Mouse (Mus musculus): ENCODE data around the gene Chst4. TPM values are rescaled to one million over a fixed set of nuclear protein-coding genes. Genes with fewer than 3 reads are reported as not detected.

Gene Chst4
- polyA plus RNA-seq (2015; fragmentation: Nextera tagmentation; extraction: Ambion mirVana), result 0.32 TPM in 1 of 2 replicates, not detected in the other

GRCm38 (mm10) chr8:110039659-110040058 is at the start of gene Chst4:
Gene Chst4 (minus strand): TSS chr8:110039740.
- H3K36me3 ChIP-seq (ENCODE audit: insufficient read depth, low read length), result no peaks in the 10 kb centered on the region
- H3K9ac ChIP-seq (replicated peaks; ENCODE audit: low read length), result no peak within 1 kb of the TSS
- no peak within 1 kb of the TSS for H3K4me2 ChIP-seq (replicated peaks; ENCODE audit: low read depth, low read length)
- H3K9me3 ChIP-seq (ENCODE audit: low read length), result no peaks in the 10 kb centered on the region
- no peaks in the 10 kb centered on the region for H3K27me3 ChIP-seq (ENCODE audit: insufficient read depth, low read length)
- no peaks in the 10 kb centered on the region for H3K4me1 ChIP-seq (ENCODE audit: insufficient read depth, low read length)
- 84% methylated on average over 5 of the region's 5 CpGs for WGBS
- no peak within 1 kb of the TSS for H3K4me3 ChIP-seq (ENCODE audit: low read length)
- H3K27ac ChIP-seq (ENCODE audit: low read length), result no peak within 1 kb of the TSS
- no peak for ATAC-seq (ENCODE audit: low FRiP score, low TSS enrichment)

GRCm38 (mm10) chr8:110082416-110083105 is 43.0 kb upstream of the Chst4 start:
- no peak overlapping the region for H3K9ac ChIP-seq (replicated peaks; ENCODE audit: low read length)
- H3K27me3 ChIP-seq (ENCODE audit: insufficient read depth, low read length), result no peaks in the 10 kb centered on the region
- no peak overlapping the region for H3K27ac ChIP-seq (ENCODE audit: low read length)
- 71% methylated on average over 11 of the region's 11 CpGs for WGBS
- no peaks in the 10 kb centered on the region for H3K9me3 ChIP-seq (ENCODE audit: low read length)
- no peak overlapping the region for H3K4me3 ChIP-seq (ENCODE audit: low read length)
- ATAC-seq (ENCODE audit: low FRiP score, low TSS enrichment), result no peak
- peaks cover 15% of the 10 kb centered on the region for H3K36me3 ChIP-seq (ENCODE audit: insufficient read depth, low read length)
- H3K4me2 ChIP-seq (replicated peaks; ENCODE audit: low read depth, low read length), result no peak overlapping the region
- 0 out of 2 replicates have a peak, but pooled peaks cover 7% of the 10 kb centered on the region for H3K4me1 ChIP-seq (ENCODE audit: insufficient read depth, low read length)

- H3K9ac ChIP-seq (replicated peaks; ENCODE audit: low read length), result peak within 1 kb of the TSS; percentile 70
- peak; percentile 91 for ATAC-seq (ENCODE audit: low FRiP score, low TSS enrichment)
- WGBS, result 7% methylated on average over 54 of the region's 54 CpGs
- H3K36me3 ChIP-seq (ENCODE audit: insufficient read depth, low read length), result 0 out of 2 replicates have a peak, but pooled peaks cover 4% of the 10 kb centered on the region
- H3K27ac ChIP-seq (ENCODE audit: low read length), result no peak within 1 kb of the TSS
- 0 out of 2 replicates have a peak, but pooled peaks cover 7% of the 10 kb centered on the region for H3K4me1 ChIP-seq (ENCODE audit: insufficient read depth, low read length)
- no peaks in the 10 kb centered on the region for H3K9me3 ChIP-seq (ENCODE audit: low read length)
- no peaks in the 10 kb centered on the region for H3K27me3 ChIP-seq (ENCODE audit: insufficient read depth, low read length)
- H3K4me2 ChIP-seq (replicated peaks; ENCODE audit: low read depth, low read length), result peak within 1 kb of the TSS; percentile 89
- peak within 1 kb of the TSS; percentile 66 for H3K4me3 ChIP-seq (ENCODE audit: low read length)
These were observed 40.0 kb upstream of the Chst4 start, which contains the start of gene Zfp612 for GRCm38 (mm10) chr8:110079282-110080221. Gene Zfp612 (plus strand): TSS chr8:110079746.

- H3K27me3 ChIP-seq (ENCODE audit: insufficient read depth, low read length), result no peaks in the 10 kb centered on the region
- H3K36me3 ChIP-seq (ENCODE audit: insufficient read depth, low read length), result no peaks in the 10 kb centered on the region
- H3K9ac ChIP-seq (replicated peaks; ENCODE audit: low read length), result no peak overlapping the region
- H3K9me3 ChIP-seq (ENCODE audit: low read length), result no peaks in the 10 kb centered on the region
- WGBS, result 72% methylated on average over 8 of the region's 8 CpGs
- H3K4me3 ChIP-seq (ENCODE audit: low read length), result no peak overlapping the region
- no peak overlapping the region for H3K4me2 ChIP-seq (replicated peaks; ENCODE audit: low read depth, low read length)
- ATAC-seq (ENCODE audit: low FRiP score, low TSS enrichment), result no peak
- no peak overlapping the region for H3K27ac ChIP-seq (ENCODE audit: low read length)
- no peaks in the 10 kb centered on the region for H3K4me1 ChIP-seq (ENCODE audit: insufficient read depth, low read length)
These were observed 35.0 kb upstream of the Chst4 start for GRCm38 (mm10) chr8:110074496-110074895.

GRCm38 (mm10) chr8:110071600-110071999 is 32.1 kb upstream of the Chst4 start:
- no peak overlapping the region for H3K4me2 ChIP-seq (replicated peaks; ENCODE audit: low read depth, low read length)
- H3K27ac ChIP-seq (ENCODE audit: low read length), result no peak overlapping the region
- no peak overlapping the region for H3K4me3 ChIP-seq (ENCODE audit: low read length)
- no peaks in the 10 kb centered on the region for H3K36me3 ChIP-seq (ENCODE audit: insufficient read depth, low read length)
- no peak overlapping the region for H3K9ac ChIP-seq (replicated peaks; ENCODE audit: low read length)
- H3K4me1 ChIP-seq (ENCODE audit: insufficient read depth, low read length), result no peaks in the 10 kb centered on the region
- WGBS, result 16% methylated on average over 9 of the region's 9 CpGs
- no peaks in the 10 kb centered on the region for H3K27me3 ChIP-seq (ENCODE audit: insufficient read depth, low read length)
- no peak for ATAC-seq (ENCODE audit: low FRiP score, low TSS enrichment)
- H3K9me3 ChIP-seq (ENCODE audit: low read length), result no peaks in the 10 kb centered on the region

GRCm38 (mm10) chr8:110069706-110070105 is 30.2 kb upstream of the Chst4 start:
- H3K27ac ChIP-seq (ENCODE audit: low read length), result no peak overlapping the region
- no peak overlapping the region for H3K4me2 ChIP-seq (replicated peaks; ENCODE audit: low read depth, low read length)
- no peaks in the 10 kb centered on the region for H3K36me3 ChIP-seq (ENCODE audit: insufficient read depth, low read length)
- WGBS, result 86% methylated on average over 4 of the region's 4 CpGs
- H3K9me3 ChIP-seq (ENCODE audit: low read length), result no peaks in the 10 kb centered on the region
- no peaks in the 10 kb centered on the region for H3K4me1 ChIP-seq (ENCODE audit: insufficient read depth, low read length)
- no peaks in the 10 kb centered on the region for H3K27me3 ChIP-seq (ENCODE audit: insufficient read depth, low read length)
- no peak overlapping the region for H3K9ac ChIP-seq (replicated peaks; ENCODE audit: low read length)
- H3K4me3 ChIP-seq (ENCODE audit: low read length), result no peak overlapping the region
- ATAC-seq (ENCODE audit: low FRiP score, low TSS enrichment), result no peak

- H3K36me3 ChIP-seq (ENCODE audit: insufficient read depth, low read length), result no peaks in the 10 kb centered on the region
- peaks cover 6% of the 10 kb centered on the region; the same call in 1 of the 2 replicates for H3K9me3 ChIP-seq (ENCODE audit: low read length)
- H3K9ac ChIP-seq (replicated peaks; ENCODE audit: low read length), result no peak overlapping the region
- ATAC-seq (ENCODE audit: low FRiP score, low TSS enrichment), result no peak
- H3K27ac ChIP-seq (ENCODE audit: low read length), result no peak overlapping the region
- WGBS, result 92% methylated on average over 4 of the region's 4 CpGs
- H3K4me3 ChIP-seq (ENCODE audit: low read length), result no peak overlapping the region
- H3K4me1 ChIP-seq (ENCODE audit: insufficient read depth, low read length), result no peaks in the 10 kb centered on the region
- no peak overlapping the region for H3K4me2 ChIP-seq (replicated peaks; ENCODE audit: low read depth, low read length)
- no peaks in the 10 kb centered on the region for H3K27me3 ChIP-seq (ENCODE audit: insufficient read depth, low read length)
These were observed 26.1 kb upstream of the Chst4 start for GRCm38 (mm10) chr8:110065676-110066075.

GRCm38 (mm10) chr8:110064606-110065365 is 25.2 kb upstream of the Chst4 start:
- H3K4me2 ChIP-seq (replicated peaks; ENCODE audit: low read depth, low read length), result no peak overlapping the region
- no peaks in the 10 kb centered on the region for H3K36me3 ChIP-seq (ENCODE audit: insufficient read depth, low read length)
- WGBS, result 90% methylated on average over 18 of the region's 18 CpGs
- H3K9me3 ChIP-seq (ENCODE audit: low read length), result peaks cover 6% of the 10 kb centered on the region; the same call in 1 of the 2 replicates
- H3K9ac ChIP-seq (replicated peaks; ENCODE audit: low read length), result no peak overlapping the region
- ATAC-seq (ENCODE audit: low FRiP score, low TSS enrichment), result no peak
- no peak overlapping the region for H3K4me3 ChIP-seq (ENCODE audit: low read length)
- H3K4me1 ChIP-seq (ENCODE audit: insufficient read depth, low read length), result no peaks in the 10 kb centered on the region
- H3K27ac ChIP-seq (ENCODE audit: low read length), result no peak overlapping the region
- H3K27me3 ChIP-seq (ENCODE audit: insufficient read depth, low read length), result no peaks in the 10 kb centered on the region

GRCm38 (mm10) chr8:110064161-110064560 is 24.6 kb upstream of the Chst4 start:
- no peaks in the 10 kb centered on the region for H3K4me1 ChIP-seq (ENCODE audit: insufficient read depth, low read length)
- H3K36me3 ChIP-seq (ENCODE audit: insufficient read depth, low read length), result no peaks in the 10 kb centered on the region
- no peak overlapping the region for H3K4me3 ChIP-seq (ENCODE audit: low read length)
- H3K27me3 ChIP-seq (ENCODE audit: insufficient read depth, low read length), result no peaks in the 10 kb centered on the region
- WGBS, result 58% methylated on average over 9 of the region's 9 CpGs
- peaks cover 6% of the 10 kb centered on the region; the same call in 1 of the 2 replicates for H3K9me3 ChIP-seq (ENCODE audit: low read length)
- no peak overlapping the region for H3K27ac ChIP-seq (ENCODE audit: low read length)
- no peak for ATAC-seq (ENCODE audit: low FRiP score, low TSS enrichment)
- no peak overlapping the region for H3K4me2 ChIP-seq (replicated peaks; ENCODE audit: low read depth, low read length)
- no peak overlapping the region for H3K9ac ChIP-seq (replicated peaks; ENCODE audit: low read length)
